Mouse (Mus musculus) limb, embryonic 11.5 days (tissue): ENCODE measurements around the gene Ccdc73. TPM values are rescaled to one million over a fixed set of nuclear protein-coding genes. Genes with fewer than 3 reads are reported as not detected.
"Not testable (repeated sequence)": the region's sequence is repeated elsewhere in the genome, so short reads cannot be mapped to it uniquely, and the experiment has no call there.

Experiments used
- ATAC-seq: fragments of 200-750 bp; cut with Nextera tagmentation; 2 replicates; pipeline ENCODE4 v1.8.0; 2017; ENCODE audit warnings: low read depth; ENCODE audit not compliant: insufficient number of reproducible peaks, low FRiP score, low TSS enrichment
- DNase-seq: peaks from one replicate; pipeline ENCODE4 v3.0.0-alpha.2; 2015; ENCODE audit warnings: low spot score
- H3K27ac ChIP-seq: fragments of 300-500 bp; sonication (generic); replicated peaks from 2 replicates; pipeline ENCODE4 v1.5.1; 2014; ENCODE audit warnings: low read depth, mild to moderate bottlenecking, low read length
- H3K27me3 ChIP-seq: fragments of 300-500 bp; sonication (generic); 2 replicates; pipeline ENCODE4 v1.6.1; 2014; ENCODE audit warnings: mild to moderate bottlenecking, low read length, mixed read lengths; ENCODE audit not compliant: control insufficient read depth, insufficient read depth
- H3K36me3 ChIP-seq: fragments of 300-500 bp; sonication (generic); 2 replicates; pipeline ENCODE4 v1.6.1; 2014; ENCODE audit warnings: mild to moderate bottlenecking, low read length, moderate library complexity, mixed read lengths; ENCODE audit not compliant: control insufficient read depth, insufficient read depth
- H3K4me1 ChIP-seq: fragments of 300-500 bp; sonication (generic); 2 replicates; pipeline ENCODE4 v1.6.1; 2014; ENCODE audit warnings: low read length, mixed read lengths; ENCODE audit not compliant: control insufficient read depth, insufficient read depth
- H3K4me2 ChIP-seq: fragments of 300-500 bp; sonication (generic); 2 replicates; pipeline ENCODE4 v1.6.1; 2014; ENCODE audit warnings: low read depth, mild to moderate bottlenecking, moderate library complexity; ENCODE audit not compliant: severe bottlenecking
- H3K4me3 ChIP-seq: fragments of 300-500 bp; sonication (generic); 2 replicates; pipeline ENCODE4 v1.5.1; 2014; ENCODE audit warnings: low read depth, low read length
- H3K9ac ChIP-seq: fragments of 300-500 bp; sonication (generic); 2 replicates; pipeline ENCODE4 v1.6.1; 2014; ENCODE audit warnings: mild to moderate bottlenecking, low read length
- H3K9me3 ChIP-seq: fragments of 300-500 bp; sonication (generic); 2 replicates; pipeline ENCODE4 v1.6.1; 2016; ENCODE audit warnings: low read length; ENCODE audit not compliant: control insufficient read depth
- WGBS: fragments of 180-500 bp; shearing (Covaris S2); extraction: QIAGEN DNeasy Blood & Tissue Kit; methylation state at CpG from one replicate; pipeline ENCODE4 v1.1.7; 2014; 5-methylcytosine and 5-hydroxymethylcytosine counted together
- polyA plus RNA-seq: library from polyadenylated mRNA; unstranded; fragments of >200 nt; fragmentation: Nextera tagmentation; extraction: Ambion mirVana; gene quantifications from 2 replicates; pipeline ENCODE4 v1.2.1, GENCODE M21; 2014

Gene Ccdc73
- polyA plus RNA-seq, 1 experiment from 2014 or later = 5.8 TPM

- Histone ChIP-seq H3K36me3 (no peaks in the 10 kb centered on the region), H3K27me3 (no peaks in the 10 kb centered on the region), H3K4me1 (no peaks in the 10 kb centered on the region), H3K9me3 (no peaks in the 10 kb centered on the region), H3K9ac (no peak overlapping the region), H3K27ac (no peak overlapping the region), H3K4me2 (no peak overlapping the region), H3K4me3 (no peak overlapping the region)
- DNase-seq (no peak), ATAC-seq (no peak)
- 63% methylated on average over 4 of the region's 4 CpGs for WGBS
These were observed 156.2 kb downstream of the Ccdc73 start for GRCm38 (mm10) chr2:105023815-105024214.

- H3K36me3 ChIP-seq, H3K27me3 ChIP-seq, H3K9ac ChIP-seq, ATAC-seq, DNase-seq, H3K4me2 ChIP-seq, H3K4me3 ChIP-seq, H3K27ac ChIP-seq, H3K4me1 ChIP-seq, H3K9me3 ChIP-seq: not testable (repeated sequence)
- 84% methylated on average over 9 of the region's 12 CpGs for WGBS
These were observed 158.0 kb downstream of the Ccdc73 start for GRCm38 (mm10) chr2:105025610-105026009.

GRCm38 (mm10) chr2:105026950-105027695 lies 159.5 kb downstream of the Ccdc73 start:
- Histone ChIP-seq H3K4me2 (no peak overlapping the region), H3K4me3 (no peak overlapping the region), H3K4me1 (no peaks in the 10 kb centered on the region), H3K36me3 (no peaks in the 10 kb centered on the region), H3K27ac (no peak overlapping the region), H3K9ac (no peak overlapping the region), H3K27me3 (no peaks in the 10 kb centered on the region), H3K9me3 (no peaks in the 10 kb centered on the region)
- WGBS = 78% methylated on average over 22 of the region's 22 CpGs
- ATAC-seq (no peak), DNase-seq (no peak)

- 83% methylated on average over 5 of the region's 5 CpGs for WGBS
- ATAC-seq (no peak), DNase-seq (no peak)
- H3K27ac ChIP-seq = no peak overlapping the region
- no peaks in the 10 kb centered on the region for H3K9me3 ChIP-seq
- H3K4me1 ChIP-seq = no peaks in the 10 kb centered on the region
- no peaks in the 10 kb centered on the region for H3K27me3 ChIP-seq
- no peak overlapping the region for H3K4me2 ChIP-seq
- H3K9ac ChIP-seq = no peak overlapping the region
- no peak overlapping the region for H3K4me3 ChIP-seq
- H3K36me3 ChIP-seq = no peaks in the 10 kb centered on the region
These were observed 161.2 kb downstream of the Ccdc73 start for GRCm38 (mm10) chr2:105028806-105029205.

GRCm38 (mm10) chr2:105030505-105030904 lies 162.9 kb downstream of the Ccdc73 start:
- H3K27ac ChIP-seq = no peak overlapping the region
- H3K36me3 ChIP-seq = no peaks in the 10 kb centered on the region
- no peaks in the 10 kb centered on the region for H3K9me3 ChIP-seq
- no peaks in the 10 kb centered on the region for H3K4me1 ChIP-seq
- H3K27me3 ChIP-seq = no peaks in the 10 kb centered on the region
- DNase-seq = no peak
- H3K4me3 ChIP-seq = no peak overlapping the region
- no peak for ATAC-seq
- WGBS = 91% methylated on average over 5 of the region's 5 CpGs
- no peak overlapping the region for H3K9ac ChIP-seq
- H3K4me2 ChIP-seq = no peak overlapping the region

GRCm38 (mm10) chr2:105034084-105034483 lies 166.5 kb downstream of the Ccdc73 start:
- H3K4me2 ChIP-seq = no peak overlapping the region
- no peak overlapping the region for H3K4me3 ChIP-seq
- DNase-seq (no peak), ATAC-seq (no peak)
- no peaks in the 10 kb centered on the region for H3K4me1 ChIP-seq
- H3K9ac ChIP-seq = no peak overlapping the region
- no peaks in the 10 kb centered on the region for H3K27me3 ChIP-seq
- H3K27ac ChIP-seq = no peak overlapping the region
- WGBS = 85% methylated on average over 3 of the region's 3 CpGs
- no peaks in the 10 kb centered on the region for H3K9me3 ChIP-seq
- H3K36me3 ChIP-seq = no peaks in the 10 kb centered on the region

GRCm38 (mm10) chr2:105035985-105036384 lies 168.4 kb downstream of the Ccdc73 start:
- Histone ChIP-seq H3K9ac (no peak overlapping the region), H3K36me3 (no peaks in the 10 kb centered on the region), H3K4me1 (no peaks in the 10 kb centered on the region), H3K27me3 (no peaks in the 10 kb centered on the region), H3K27ac (no peak overlapping the region), H3K4me3 (no peak overlapping the region), H3K4me2 (no peak overlapping the region), H3K9me3 (no peaks in the 10 kb centered on the region)
- WGBS = 71% methylated on average over 11 of the region's 11 CpGs
- ATAC-seq (no peak), DNase-seq (no peak)

- Histone ChIP-seq H3K4me1 (no peaks in the 10 kb centered on the region), H3K27ac (no peak overlapping the region), H3K27me3 (no peaks in the 10 kb centered on the region), H3K9ac (no peak overlapping the region), H3K4me3 (no peak overlapping the region), H3K36me3 (no peaks in the 10 kb centered on the region), H3K4me2 (no peak overlapping the region), H3K9me3 (no peaks in the 10 kb centered on the region)
- 50% methylated on average over 11 of the region's 11 CpGs for WGBS
- DNase-seq (no peak), ATAC-seq (no peak)
These were observed 168.9 kb downstream of the Ccdc73 start for GRCm38 (mm10) chr2:105036401-105037070.
